Mouse (Mus musculus): ENCODE measurements around the gene Gm13124. TPM values are rescaled to one million over a fixed set of nuclear protein-coding genes. Genes with fewer than 3 reads are reported as not detected.
"Not testable (repeated sequence)": the region's sequence is repeated elsewhere in the genome, so short reads cannot be mapped to it uniquely, and the experiment has no call there.

The Gm13124 gene
- polyA plus RNA-seq, 1 experiment from 2014 or later: not detected

- 91% methylated on average over 13 of the region's 13 CpGs for WGBS
- H3K4me1 ChIP-seq (ENCODE audit: control insufficient read depth, insufficient read depth, low read length); DNase-seq; H3K27me3 ChIP-seq (ENCODE audit: control insufficient read depth, insufficient read depth, low read length); H3K36me3 ChIP-seq (ENCODE audit: control insufficient read depth, insufficient read depth, low read length); H3K27ac ChIP-seq (replicated peaks; ENCODE audit: low read depth, low read length); ATAC-seq (ENCODE audit: low FRiP score, low TSS enrichment); H3K4me2 ChIP-seq (ENCODE audit: low read length); H3K4me3 ChIP-seq (replicated peaks; ENCODE audit: low read depth, low read length); H3K9ac ChIP-seq (replicated peaks; ENCODE audit: low read length): not testable (repeated sequence)
- peaks cover 40% of the 10 kb centered on the region for H3K9me3 ChIP-seq (ENCODE audit: control insufficient read depth, low read length)
Measured at GRCm38 (mm10) chr4:144545339-144545738, 19.6 kb downstream of the Gm13124 start.

- H3K9me3 ChIP-seq (ENCODE audit: control insufficient read depth, low read length): peaks cover 40% of the 10 kb centered on the region
- ATAC-seq (ENCODE audit: low FRiP score, low TSS enrichment): no peak
Measured at GRCm38 (mm10) chr4:144544689-144545088, 20.2 kb downstream of the Gm13124 start.

GRCm38 (mm10) chr4:144519522-144519921 is 45.4 kb downstream of the Gm13124 start, which contains the start of gene 9430007A20Rik:
Gene 9430007A20Rik (plus strand): TSS chr4:144519822.
- WGBS: 78% methylated on average over 5 of the region's 5 CpGs
- no peak within 1 kb of the TSS for H3K9ac ChIP-seq (replicated peaks; ENCODE audit: low read length)
- peaks cover 23% of the 10 kb centered on the region for H3K9me3 ChIP-seq (ENCODE audit: control insufficient read depth, low read length)
- no peak within 1 kb of the TSS for H3K4me2 ChIP-seq (ENCODE audit: low read length)
- no peak for ATAC-seq (ENCODE audit: low FRiP score, low TSS enrichment)
- H3K4me1 ChIP-seq (ENCODE audit: control insufficient read depth, insufficient read depth, low read length): no peaks in the 10 kb centered on the region
- no peaks in the 10 kb centered on the region for H3K36me3 ChIP-seq (ENCODE audit: control insufficient read depth, insufficient read depth, low read length)
- no peak for DNase-seq
- H3K4me3 ChIP-seq (replicated peaks; ENCODE audit: low read depth, low read length): no peak within 1 kb of the TSS
- H3K27me3 ChIP-seq (ENCODE audit: control insufficient read depth, insufficient read depth, low read length): no peaks in the 10 kb centered on the region
- H3K27ac ChIP-seq (replicated peaks; ENCODE audit: low read depth, low read length): no peak within 1 kb of the TSS

More at GRCm38 (mm10) chr4:144544689-144545088, 20.2 kb downstream of the Gm13124 start:
- no peak for DNase-seq
- Histone ChIP-seq H3K4me1 (ENCODE audit: control insufficient read depth, insufficient read depth, low read length) (no peaks in the 10 kb centered on the region), H3K9ac (replicated peaks; ENCODE audit: low read length) (no peak overlapping the region), H3K27me3 (ENCODE audit: control insufficient read depth, insufficient read depth, low read length) (no peaks in the 10 kb centered on the region), H3K4me3 (replicated peaks; ENCODE audit: low read depth, low read length) (no peak overlapping the region), H3K4me2 (ENCODE audit: low read length) (no peak overlapping the region), H3K27ac (replicated peaks; ENCODE audit: low read depth, low read length) (no peak overlapping the region), H3K36me3 (ENCODE audit: control insufficient read depth, insufficient read depth, low read length) (no peaks in the 10 kb centered on the region)
- 76% methylated on average over 1 of the region's 1 CpGs for WGBS

GRCm38 (mm10) chr4:144506518-144506917 is 58.4 kb downstream of the Gm13124 start:
- Histone ChIP-seq H3K27me3 (ENCODE audit: control insufficient read depth, insufficient read depth, low read length) (no peaks in the 10 kb centered on the region), H3K9me3 (ENCODE audit: control insufficient read depth, low read length) (peaks cover 14% of the 10 kb centered on the region; the same call in 1 of the 2 replicates), H3K27ac (replicated peaks; ENCODE audit: low read depth, low read length) (no peak overlapping the region), H3K9ac (replicated peaks; ENCODE audit: low read length) (no peak overlapping the region), H3K4me2 (ENCODE audit: low read length) (no peak overlapping the region), H3K36me3 (ENCODE audit: control insufficient read depth, insufficient read depth, low read length) (no peaks in the 10 kb centered on the region), H3K4me3 (replicated peaks; ENCODE audit: low read depth, low read length) (no peak overlapping the region), H3K4me1 (ENCODE audit: control insufficient read depth, insufficient read depth, low read length) (no peaks in the 10 kb centered on the region)
- WGBS: 84% methylated on average over 1 of the region's 1 CpGs
- ATAC-seq (ENCODE audit: low FRiP score, low TSS enrichment) (no peak), DNase-seq (no peak)

Other genes starting within 250 kb of the Gm13124 start
- gene Gm13128, start 234.9 kb downstream of the Gm13124 start, polyA plus RNA-seq (2014; fragmentation: Nextera tagmentation; extraction: Ambion mirVana): not detected in 2 replicates
- gene Gm13119, start 207.2 kb downstream of the Gm13124 start, polyA plus RNA-seq (2014; fragmentation: Nextera tagmentation; extraction: Ambion mirVana): not detected in 2 replicates
- gene Pramef20, start 187.2 kb downstream of the Gm13124 start, polyA plus RNA-seq (2014; fragmentation: Nextera tagmentation; extraction: Ambion mirVana): not detected in 2 replicates
- gene Pramef12, start 156.7 kb downstream of the Gm13124 start, polyA plus RNA-seq (2014; fragmentation: Nextera tagmentation; extraction: Ambion mirVana): not detected in 2 replicates
- not detected in 2 replicates for gene 1700012P22Rik, start 126.4 kb downstream of the Gm13124 start, polyA plus RNA-seq (2014; fragmentation: Nextera tagmentation; extraction: Ambion mirVana)
- gene Gm9944, start 111.8 kb downstream of the Gm13124 start, polyA plus RNA-seq (2014; fragmentation: Nextera tagmentation; extraction: Ambion mirVana): not detected in 2 replicates
- not detected in 2 replicates for gene Aadacl3, start 101.4 kb downstream of the Gm13124 start, polyA plus RNA-seq (2014; fragmentation: Nextera tagmentation; extraction: Ambion mirVana)
- not detected in 2 replicates for gene 9430007A20Rik, start 45.3 kb downstream of the Gm13124 start, polyA plus RNA-seq (2014; fragmentation: Nextera tagmentation; extraction: Ambion mirVana)
- gene Aadacl4, start 48.6 kb upstream of the Gm13124 start, polyA plus RNA-seq (2014; fragmentation: Nextera tagmentation; extraction: Ambion mirVana): not detected in 2 replicates
- gene Gm436, start 121.2 kb upstream of the Gm13124 start, polyA plus RNA-seq (2014; fragmentation: Nextera tagmentation; extraction: Ambion mirVana): not detected in 2 replicates
- not detected in 2 replicates for gene Gm13178, start 156.3 kb upstream of the Gm13124 start, polyA plus RNA-seq (2014; fragmentation: Nextera tagmentation; extraction: Ambion mirVana)
- gene Gm438, start 221.4 kb upstream of the Gm13124 start, polyA plus RNA-seq (2014; fragmentation: Nextera tagmentation; extraction: Ambion mirVana): not detected in 2 replicates

All from midbrain, embryonic 14.5 days (tissue).